Mouse (Mus musculus) midbrain, embryonic 14.5 days (tissue): ENCODE data around the gene Cct6b. TPM values are rescaled to one million over a fixed set of nuclear protein-coding genes. Genes with fewer than 3 reads are reported as not detected.

Experiments
- ATAC-seq: fragments of 200-750 bp; cut with Nextera tagmentation; 2 replicates; pipeline ENCODE4 v1.8.0; 2017; ENCODE audit warnings: moderate number of reproducible peaks, moderate library complexity; ENCODE audit not compliant: low FRiP score, low TSS enrichment
- DNase-seq: peaks from one replicate; pipeline ENCODE4 v3.0.0-alpha.2; 2015
- H3K27ac ChIP-seq: fragments of 300-500 bp; sonication (generic); replicated peaks from 2 replicates; pipeline ENCODE4 v1.5.1; 2014; ENCODE audit warnings: mild to moderate bottlenecking, low read depth, low read length, moderate library complexity
- H3K27me3 ChIP-seq: fragments of 300-500 bp; sonication (generic); 2 replicates; pipeline ENCODE4 v1.6.1; 2014; ENCODE audit warnings: low read length, control low read depth, mixed read lengths; ENCODE audit not compliant: control insufficient read depth, insufficient read depth
- H3K36me3 ChIP-seq: fragments of 300-500 bp; sonication (generic); 2 replicates; pipeline ENCODE4 v1.6.1; 2014; ENCODE audit warnings: low read length, control low read depth; ENCODE audit not compliant: control insufficient read depth, insufficient read depth
- H3K4me1 ChIP-seq: fragments of 300-500 bp; sonication (generic); 2 replicates; pipeline ENCODE4 v1.6.1; 2014; ENCODE audit warnings: mild to moderate bottlenecking, antibody characterized with exemption, low read length, control low read depth; ENCODE audit not compliant: control insufficient read depth, insufficient read depth
- H3K4me2 ChIP-seq: fragments of 300-500 bp; sonication (generic); 2 replicates; pipeline ENCODE4 v1.6.1; 2014; ENCODE audit warnings: mild to moderate bottlenecking, low read length, moderate library complexity
- H3K4me3 ChIP-seq: fragments of 300-500 bp; sonication (generic); replicated peaks from 2 replicates; pipeline ENCODE4 v1.5.1; 2014; ENCODE audit warnings: low read depth, low read length
- H3K9ac ChIP-seq: fragments of 300-500 bp; sonication (generic); replicated peaks from 2 replicates; pipeline ENCODE4 v1.6.1; 2014; ENCODE audit warnings: mild to moderate bottlenecking, low read length, moderate library complexity
- H3K9me3 ChIP-seq: fragments of 300-500 bp; sonication (generic); 2 replicates; pipeline ENCODE4 v1.6.1; 2016; ENCODE audit warnings: low read length, control low read depth, mixed read lengths; ENCODE audit not compliant: control insufficient read depth
- WGBS: fragments of 180-500 bp; shearing (Covaris S2); extraction: QIAGEN DNeasy Blood & Tissue Kit; methylation state at CpG from one replicate; pipeline ENCODE4 v1.1.7; 2014; 5-methylcytosine and 5-hydroxymethylcytosine counted together
- polyA plus RNA-seq: library from polyadenylated mRNA; unstranded; fragments of >200 nt; fragmentation: Nextera tagmentation; extraction: Ambion mirVana; gene quantifications from 2 replicates; pipeline ENCODE4 v1.2.1, GENCODE M21; 2014

The Cct6b gene
- polyA plus RNA-seq, 1 experiment from 2014 or later: 0.46 TPM

DNA sequence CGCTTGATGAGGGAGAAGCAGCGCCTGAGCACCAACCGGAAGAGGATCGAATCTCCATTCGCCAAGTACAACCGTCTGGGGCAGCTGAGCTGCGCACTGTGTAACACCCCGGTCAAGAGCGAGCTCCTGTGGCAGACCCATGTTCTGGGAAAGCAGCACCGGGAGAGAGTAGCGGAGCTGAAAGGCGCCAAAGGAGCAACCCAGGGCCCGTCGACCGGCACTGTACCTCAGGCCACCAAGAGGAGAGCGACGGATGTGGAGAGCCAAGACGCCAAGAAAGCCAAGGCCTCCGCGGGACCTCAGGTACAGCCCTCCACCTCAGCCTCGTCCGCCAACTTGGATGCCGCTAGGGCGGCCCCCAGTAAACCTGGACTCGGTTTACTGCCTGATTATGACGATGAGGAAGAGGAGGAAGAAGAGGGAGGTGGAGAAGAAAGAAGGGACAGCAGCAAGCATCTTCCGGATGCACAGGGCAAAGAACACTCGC lies 360 bp upstream of the Cct6b start:
- H3K27me3 ChIP-seq: no peaks in the 10 kb centered on the region
- H3K4me2 ChIP-seq: peak overlapping the region; percentile 76
- H3K27ac ChIP-seq: peak overlapping the region; percentile 85
- H3K4me3 ChIP-seq: peak overlapping the region; percentile 92
- peaks cover 9% of the 10 kb centered on the region; the same call in 1 of the 2 replicates for H3K36me3 ChIP-seq
- DNase-seq (no peak), ATAC-seq (peak; percentile 63; the same call in 1 of the 2 replicates)
- H3K9ac ChIP-seq: peak overlapping the region; percentile 83
- peaks cover 20% of the 10 kb centered on the region for H3K4me1 ChIP-seq
- under 1% methylated on average over 28 of the region's 28 CpGs for WGBS
- H3K9me3 ChIP-seq: no peaks in the 10 kb centered on the region

DNA sequence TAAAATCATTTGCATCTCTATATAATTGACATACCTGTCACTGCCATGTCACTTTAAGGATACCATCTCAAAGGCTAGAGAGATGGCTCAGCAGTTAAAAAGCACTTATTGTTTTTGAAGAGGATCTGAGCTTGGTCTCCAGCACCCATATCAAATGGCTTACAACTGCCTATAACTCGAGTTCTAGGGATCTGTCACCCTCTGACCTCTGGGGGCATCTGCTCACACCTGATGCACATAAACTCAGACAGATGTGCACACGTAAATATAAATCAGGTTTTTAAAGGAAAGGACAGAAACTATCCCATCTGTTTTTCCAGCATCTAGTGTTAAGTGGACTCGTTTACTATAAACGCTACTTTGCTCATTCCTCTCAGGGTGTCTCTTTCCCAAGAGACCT lies 860 bp downstream of the Cct6b start:
- 12% methylated on average over 4 of the region's 4 CpGs for WGBS
- no peak for DNase-seq
- no peak for ATAC-seq

DNA sequence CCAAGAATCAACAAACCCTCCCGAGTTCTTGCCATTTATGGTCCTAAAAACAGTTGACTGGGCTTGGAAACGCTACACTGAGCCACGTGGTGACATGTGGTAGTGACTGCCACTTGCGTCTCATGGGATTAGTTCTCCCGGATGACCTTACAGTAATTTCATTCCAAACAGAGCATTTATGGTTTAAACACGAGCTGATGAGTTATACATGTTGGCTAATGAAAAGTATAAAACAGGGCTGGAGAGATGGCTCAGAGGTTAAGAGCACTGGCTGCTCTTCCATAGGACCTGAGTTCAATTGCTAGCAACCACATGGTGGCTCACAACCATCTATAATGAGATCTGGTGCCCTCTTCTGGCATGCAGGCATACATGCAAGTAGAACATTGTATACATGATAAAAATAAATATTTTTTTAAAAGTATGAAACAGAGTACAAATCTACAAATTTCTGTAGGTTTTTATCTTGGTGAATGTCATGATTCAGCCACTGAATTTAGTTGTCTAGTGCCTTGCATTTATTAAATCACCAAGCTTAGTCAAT lies 1.8 kb downstream of the Cct6b start:
- 86% methylated on average over 6 of the region's 6 CpGs for WGBS
- Histone ChIP-seq H3K4me1 (peaks cover 20% of the 10 kb centered on the region), H3K9ac (no peak overlapping the region), H3K36me3 (no peaks in the 10 kb centered on the region), H3K9me3 (no peaks in the 10 kb centered on the region), H3K4me2 (no peak overlapping the region), H3K27ac (no peak overlapping the region), H3K4me3 (no peak overlapping the region), H3K27me3 (no peaks in the 10 kb centered on the region)
- DNase-seq (no peak), ATAC-seq (no peak)

More for the DNA sequence above, 860 bp downstream of the Cct6b start:
- Histone ChIP-seq H3K9ac (peak overlapping the region; percentile 83; the same call in 1 of the 2 replicates), H3K36me3 (peaks cover under 1% of the 10 kb centered on the region; the same call in 1 of the 2 replicates), H3K4me3 (peak overlapping the region; percentile 92), H3K4me1 (peaks cover 20% of the 10 kb centered on the region), H3K27ac (peak overlapping the region; percentile 85), H3K4me2 (peak overlapping the region; percentile 76), H3K9me3 (no peaks in the 10 kb centered on the region), H3K27me3 (no peaks in the 10 kb centered on the region)

DNA sequence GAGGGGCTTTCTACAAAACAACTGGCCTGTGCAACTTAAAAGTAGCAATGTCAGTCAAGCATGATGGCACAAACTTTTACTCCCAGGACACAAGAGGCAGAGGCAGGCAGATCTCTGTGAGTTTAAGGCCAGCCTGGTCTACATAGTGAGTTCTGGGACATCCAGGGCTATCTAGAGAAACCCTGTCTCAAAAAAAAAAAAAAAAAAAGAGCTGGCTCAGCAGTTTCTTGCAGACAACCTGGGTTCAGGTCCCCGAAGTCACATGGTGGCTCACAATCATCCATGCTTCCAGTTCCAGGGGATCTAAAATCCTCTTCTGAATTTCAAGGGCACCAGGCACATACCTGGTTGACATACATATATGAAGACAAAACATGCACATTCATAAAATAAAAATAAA lies 8.2 kb downstream of the Cct6b start:
- H3K4me3 ChIP-seq: no peak overlapping the region
- no peak for ATAC-seq

DNA sequence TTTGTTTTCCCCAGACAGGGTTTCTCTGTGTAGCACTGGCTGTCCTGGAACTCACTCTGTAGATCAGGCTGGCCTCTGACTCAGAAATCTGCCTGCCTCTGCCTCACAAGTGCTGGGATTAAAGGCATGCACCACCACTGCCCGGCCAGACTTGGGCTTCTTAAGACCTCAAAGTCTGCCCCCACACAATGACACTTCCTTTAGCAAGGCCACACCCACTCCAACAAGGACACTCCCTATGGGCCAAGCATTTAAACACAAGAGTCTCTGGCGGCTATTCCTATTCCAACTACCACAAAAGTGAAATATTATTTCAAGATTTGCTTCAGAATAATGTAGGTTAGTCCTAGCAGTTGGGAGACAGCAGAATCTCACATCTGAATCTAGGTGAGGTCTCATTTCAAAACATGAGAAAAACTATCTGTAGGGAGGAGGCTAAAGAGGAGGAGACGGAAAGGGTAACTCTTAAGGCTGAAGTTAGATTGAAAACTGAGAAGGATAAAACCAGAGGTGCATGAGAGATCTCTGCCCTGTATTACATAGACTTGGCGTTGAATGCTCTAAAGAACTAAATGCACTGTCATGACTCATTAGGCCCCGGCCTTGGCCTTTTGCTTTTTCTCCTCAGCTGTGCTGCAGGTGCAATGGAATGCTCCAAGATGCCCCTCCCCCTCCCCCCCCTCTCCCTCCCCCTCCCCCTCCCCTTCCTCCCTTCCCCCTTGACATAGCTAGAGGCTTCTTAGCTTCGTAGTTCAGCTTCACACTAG lies 11.6 kb downstream of the Cct6b start:
- Histone ChIP-seq H3K4me1 (no peaks in the 10 kb centered on the region), H3K9me3 (no peaks in the 10 kb centered on the region), H3K9ac (no peak overlapping the region), H3K27ac (no peak overlapping the region), H3K4me2 (no peak overlapping the region), H3K27me3 (no peaks in the 10 kb centered on the region), H3K4me3 (no peak overlapping the region), H3K36me3 (no peaks in the 10 kb centered on the region)
- DNase-seq: no peak
- no peak for ATAC-seq
- WGBS: 75% methylated on average over 6 of the region's 6 CpGs

More for the DNA sequence above, 8.2 kb downstream of the Cct6b start:
- H3K36me3 ChIP-seq: no peaks in the 10 kb centered on the region
- WGBS: 88% methylated on average over 1 of the region's 1 CpGs
- no peaks in the 10 kb centered on the region for H3K27me3 ChIP-seq
- no peak overlapping the region for H3K4me2 ChIP-seq
- no peaks in the 10 kb centered on the region for H3K4me1 ChIP-seq
- no peaks in the 10 kb centered on the region for H3K9me3 ChIP-seq
- no peak overlapping the region for H3K9ac ChIP-seq
- no peak overlapping the region for H3K27ac ChIP-seq
- no peak for DNase-seq

DNA sequence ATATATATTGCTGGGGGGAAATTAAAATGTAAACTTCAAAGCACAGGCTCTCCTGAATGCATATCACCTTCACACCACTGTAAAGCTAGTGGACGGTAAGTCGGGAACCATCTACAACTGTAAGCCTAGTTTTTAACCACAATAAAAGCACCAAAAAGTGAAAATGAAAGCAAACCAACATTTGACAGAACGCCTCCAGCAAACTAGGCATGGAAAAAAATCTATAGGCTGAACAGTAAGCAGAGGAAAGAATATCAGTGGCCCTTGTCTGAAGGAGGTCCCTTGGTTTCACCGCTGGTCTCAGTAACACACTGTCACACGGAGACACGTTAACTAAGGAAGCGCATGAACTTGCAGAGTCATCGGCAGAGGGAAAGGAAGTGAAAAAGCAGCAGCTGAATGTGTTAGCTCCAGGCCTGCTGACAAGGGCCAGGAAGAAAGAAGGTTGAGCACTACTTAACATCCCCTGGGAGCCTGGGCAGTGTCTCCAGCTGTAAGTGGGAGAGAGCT lies 17.2 kb downstream of the Cct6b start:
- no peaks in the 10 kb centered on the region for H3K9me3 ChIP-seq
- H3K27ac ChIP-seq: no peak overlapping the region
- H3K4me2 ChIP-seq: no peak overlapping the region
- no peaks in the 10 kb centered on the region for H3K36me3 ChIP-seq
- no peaks in the 10 kb centered on the region for H3K4me1 ChIP-seq
- no peaks in the 10 kb centered on the region for H3K27me3 ChIP-seq
- H3K4me3 ChIP-seq: no peak overlapping the region
- no peak for ATAC-seq
- no peak overlapping the region for H3K9ac ChIP-seq
- no peak for DNase-seq
- 87% methylated on average over 8 of the region's 8 CpGs for WGBS

DNA sequence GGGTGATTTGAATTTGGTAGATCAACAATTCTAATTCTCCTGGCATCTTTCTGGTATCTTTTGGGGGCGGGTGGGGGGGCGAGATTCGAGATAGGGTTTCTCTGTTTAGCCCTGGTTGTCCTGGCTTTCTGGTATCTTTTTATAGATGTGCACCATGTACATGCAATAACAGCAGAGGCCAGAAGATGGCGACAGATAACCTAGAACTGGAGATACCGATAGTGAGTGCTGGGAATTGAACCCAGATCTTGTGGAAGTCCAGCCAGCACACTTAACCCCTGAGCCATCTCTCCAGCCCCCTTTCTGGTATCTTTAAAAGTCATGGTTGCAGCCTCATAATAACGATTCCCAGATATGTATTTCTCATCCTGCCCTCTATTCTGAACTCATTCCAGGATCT lies 18.0 kb downstream of the Cct6b start:
- ATAC-seq (no peak), DNase-seq (peak; percentile 25)
- no peaks in the 10 kb centered on the region for H3K36me3 ChIP-seq
- no peak overlapping the region for H3K27ac ChIP-seq
- no peak overlapping the region for H3K4me3 ChIP-seq
- no peaks in the 10 kb centered on the region for H3K27me3 ChIP-seq
- 38% methylated on average over 6 of the region's 6 CpGs for WGBS
- H3K4me2 ChIP-seq: no peak overlapping the region
- no peak overlapping the region for H3K9ac ChIP-seq
- H3K9me3 ChIP-seq: no peaks in the 10 kb centered on the region
- H3K4me1 ChIP-seq: no peaks in the 10 kb centered on the region

DNA sequence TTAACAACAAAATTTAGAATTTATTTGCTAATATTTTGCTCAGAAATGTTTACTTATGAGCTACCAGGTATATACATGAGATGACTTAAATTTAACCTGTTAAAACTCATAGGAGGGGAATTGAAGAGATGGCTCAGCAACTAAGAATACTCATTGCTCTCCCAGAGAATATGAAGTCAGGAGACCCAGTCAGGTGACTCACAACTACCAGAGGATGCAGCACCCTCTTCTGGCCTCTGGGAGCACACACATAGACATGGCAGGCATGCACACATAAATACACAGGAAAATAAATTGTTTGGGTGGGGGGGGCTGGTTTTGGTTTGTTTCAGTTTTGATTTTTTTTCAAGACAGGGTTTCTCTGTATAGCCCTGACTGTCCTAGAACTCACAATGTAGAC lies 25.1 kb downstream of the Cct6b start:
- no peak for DNase-seq
- Histone ChIP-seq H3K27me3 (no peaks in the 10 kb centered on the region), H3K27ac (no peak overlapping the region), H3K4me3 (no peak overlapping the region), H3K4me2 (no peak overlapping the region), H3K9ac (no peak overlapping the region), H3K36me3 (no peaks in the 10 kb centered on the region), H3K9me3 (no peaks in the 10 kb centered on the region), H3K4me1 (no peaks in the 10 kb centered on the region)
- ATAC-seq: no peak

DNA sequence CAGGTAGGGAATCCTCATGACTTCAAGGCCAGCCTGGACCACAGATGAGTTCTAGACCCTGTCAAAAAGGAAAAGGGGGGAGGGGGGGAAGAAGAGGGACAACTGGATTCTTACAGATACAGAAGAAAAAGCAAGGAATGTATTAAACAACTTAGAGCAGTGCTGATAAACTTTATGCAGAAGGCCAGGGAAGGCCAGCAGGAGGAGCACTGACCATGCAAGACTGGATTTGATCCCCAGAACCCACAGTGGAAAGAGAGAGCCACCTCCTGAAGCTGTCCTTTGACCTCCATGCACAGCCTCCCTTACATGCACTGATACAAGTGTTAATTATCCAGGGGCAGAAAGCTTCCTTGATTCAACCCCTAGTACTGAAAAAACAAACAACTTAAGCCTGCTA lies 29.9 kb downstream of the Cct6b start:
- Histone ChIP-seq H3K4me1 (no peaks in the 10 kb centered on the region), H3K9ac (no peak overlapping the region), H3K36me3 (no peaks in the 10 kb centered on the region), H3K9me3 (no peaks in the 10 kb centered on the region), H3K4me3 (no peak overlapping the region), H3K27me3 (no peaks in the 10 kb centered on the region), H3K27ac (no peak overlapping the region), H3K4me2 (no peak overlapping the region)
- no peak for ATAC-seq
- DNase-seq: no peak
